Mouse (Mus musculus): ENCODE data around the gene Nuak1. TPM values are rescaled to one million over a fixed set of nuclear protein-coding genes. Genes with fewer than 3 reads are reported as not detected.
A peak's percentile ranks its signal among the peaks of the same experiment; 100 is the strongest.

The Nuak1 gene
- polyA plus RNA-seq, 1 experiment: 4.0 TPM

DNA sequence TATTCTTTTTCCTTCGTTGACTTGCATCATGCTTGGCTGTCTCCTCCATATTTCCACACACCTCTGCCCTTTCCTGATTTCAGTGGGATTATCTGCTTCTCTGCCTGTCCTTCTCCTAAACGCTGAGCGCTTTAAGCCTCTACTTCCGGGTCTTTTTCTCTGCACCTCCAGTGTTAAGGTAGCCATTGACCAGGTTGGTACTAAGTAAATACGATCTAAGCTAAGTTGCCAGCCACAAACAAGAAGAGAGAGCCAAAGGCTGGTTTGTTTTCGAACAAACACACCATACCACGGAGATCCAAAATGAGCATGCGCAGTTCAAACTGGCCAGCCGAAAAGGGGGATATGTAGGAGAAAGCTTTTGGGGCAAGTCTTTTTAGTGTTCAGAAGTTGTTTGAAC is 17.1 kb upstream of the Nuak1 start:
- WGBS: 85% methylated on average over 9 of the region's 9 CpGs
- Histone ChIP-seq H3K27ac (ENCODE audit: control insufficient read depth, insufficient read depth, low read depth, low read length, poor library complexity) (no peak overlapping the region), H3K4me3 (replicated peaks; ENCODE audit: control insufficient read depth, low read depth, low read length) (no peak overlapping the region), H3K4me1 (ENCODE audit: control insufficient read depth, insufficient read depth, low read length) (no peaks in the 10 kb centered on the region)
- TF ChIP-seq CTCF (IDR thresholded peaks at IDR 0.05; ENCODE audit: control insufficient read depth, insufficient read depth, low read length) (no peak), POLR2A (IDR thresholded peaks at IDR 0.05; ENCODE audit: borderline replicate concordance, control insufficient read depth, low read depth, low read length) (no peak)

DNA sequence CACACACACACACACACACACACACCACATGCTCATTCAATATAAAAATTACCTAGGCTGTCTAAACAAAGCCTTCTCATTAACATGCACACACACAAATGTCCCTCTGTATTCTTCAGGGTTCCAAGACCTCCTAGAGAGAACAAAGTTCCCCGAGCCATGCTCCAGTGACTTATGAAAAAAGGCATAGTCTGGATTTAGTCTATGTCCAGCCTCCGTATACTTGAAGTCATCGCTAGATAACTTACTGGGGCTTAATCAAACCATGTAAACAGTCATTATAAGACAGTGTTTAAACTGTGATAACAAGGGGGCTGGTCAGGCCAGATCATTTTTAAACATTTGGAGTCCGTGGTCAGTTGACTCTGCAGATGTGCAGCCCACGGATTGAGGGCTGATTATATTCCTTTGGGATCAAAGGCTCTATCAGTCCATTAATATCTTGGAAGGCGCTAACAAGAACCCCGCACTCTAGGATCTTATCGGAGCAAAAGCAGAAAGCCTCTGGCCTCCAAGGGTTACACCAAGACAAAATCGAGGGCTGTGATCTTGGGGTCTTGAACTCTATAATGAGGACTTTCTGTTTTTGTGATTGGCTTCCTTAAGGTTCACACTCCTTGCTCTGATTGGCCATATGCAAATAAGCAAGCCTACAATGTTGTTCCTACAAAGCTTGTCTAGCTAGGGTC is 16.4 kb upstream of the Nuak1 start:
- TF ChIP-seq POLR2A (IDR thresholded peaks at IDR 0.05; ENCODE audit: borderline replicate concordance, control insufficient read depth, low read depth, low read length): no peak
- TF ChIP-seq CTCF (IDR thresholded peaks at IDR 0.05; ENCODE audit: control insufficient read depth, insufficient read depth, low read length): no peak
- WGBS: 80% methylated on average over 9 of the region's 9 CpGs

DNA sequence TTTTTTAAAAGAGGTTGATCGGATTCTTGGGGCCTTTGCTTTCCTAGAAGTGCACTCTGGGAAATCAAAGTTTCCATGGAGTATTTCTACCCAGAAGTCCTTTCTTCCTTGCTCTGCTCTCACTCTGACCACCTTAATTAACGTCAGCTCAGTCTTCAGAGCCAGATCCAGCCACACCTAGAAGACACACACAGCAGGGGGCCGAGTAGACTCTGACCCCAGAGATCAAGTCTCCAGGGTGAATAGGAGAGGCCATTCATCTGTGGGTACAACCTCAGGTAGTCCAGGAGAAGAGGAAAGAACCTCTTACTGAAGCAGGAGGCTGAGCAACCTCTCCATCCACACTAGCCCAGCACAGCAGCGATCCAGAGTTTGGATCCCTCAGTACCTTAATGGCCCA is 11.5 kb upstream of the Nuak1 start:
- TF ChIP-seq CTCF (IDR thresholded peaks at IDR 0.05; ENCODE audit: control insufficient read depth, insufficient read depth, low read length): no peak
- no peak for TF ChIP-seq POLR2A (IDR thresholded peaks at IDR 0.05; ENCODE audit: borderline replicate concordance, control insufficient read depth, low read depth, low read length)
- Histone ChIP-seq H3K4me1 (ENCODE audit: control insufficient read depth, insufficient read depth, low read length) (no peaks in the 10 kb centered on the region), H3K4me3 (replicated peaks; ENCODE audit: control insufficient read depth, low read depth, low read length) (no peak overlapping the region), H3K27ac (ENCODE audit: control insufficient read depth, insufficient read depth, low read depth, low read length, poor library complexity) (no peak overlapping the region)
- WGBS: 68% methylated on average over 4 of the region's 4 CpGs

More for the DNA sequence above, 16.4 kb upstream of the Nuak1 start:
- Histone ChIP-seq H3K27ac (ENCODE audit: control insufficient read depth, insufficient read depth, low read depth, low read length, poor library complexity) (no peak overlapping the region), H3K4me1 (ENCODE audit: control insufficient read depth, insufficient read depth, low read length) (no peaks in the 10 kb centered on the region), H3K4me3 (replicated peaks; ENCODE audit: control insufficient read depth, low read depth, low read length) (no peak overlapping the region)

DNA sequence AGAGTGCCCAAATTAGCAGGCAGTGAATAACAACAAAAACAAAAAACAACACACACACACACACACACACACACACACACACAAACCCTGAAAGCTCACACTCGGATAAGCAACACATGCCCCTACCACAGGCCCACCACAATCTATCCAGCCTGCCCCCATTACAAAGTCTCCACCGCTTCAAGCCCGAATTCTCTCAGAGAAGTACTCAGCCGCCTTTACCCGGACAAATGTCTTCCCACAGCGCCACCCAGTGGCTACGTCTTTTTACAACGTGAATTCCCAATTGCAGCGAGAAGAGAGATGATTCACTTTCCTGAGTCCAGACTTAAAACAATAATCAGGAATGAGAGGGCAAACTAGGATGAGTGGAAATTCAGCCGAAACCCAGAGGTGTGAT is 10.3 kb upstream of the Nuak1 start:
- Histone ChIP-seq H3K27ac (ENCODE audit: control insufficient read depth, insufficient read depth, low read depth, low read length, poor library complexity) (no peak overlapping the region), H3K4me1 (ENCODE audit: control insufficient read depth, insufficient read depth, low read length) (no peaks in the 10 kb centered on the region), H3K4me3 (replicated peaks; ENCODE audit: control insufficient read depth, low read depth, low read length) (no peak overlapping the region)
- 2% methylated on average over 10 of the region's 10 CpGs for WGBS
- peak; percentile 73 for TF ChIP-seq CTCF (IDR thresholded peaks at IDR 0.05; ENCODE audit: control insufficient read depth, insufficient read depth, low read length)
- TF ChIP-seq POLR2A (IDR thresholded peaks at IDR 0.05; ENCODE audit: borderline replicate concordance, control insufficient read depth, low read depth, low read length): no peak

DNA sequence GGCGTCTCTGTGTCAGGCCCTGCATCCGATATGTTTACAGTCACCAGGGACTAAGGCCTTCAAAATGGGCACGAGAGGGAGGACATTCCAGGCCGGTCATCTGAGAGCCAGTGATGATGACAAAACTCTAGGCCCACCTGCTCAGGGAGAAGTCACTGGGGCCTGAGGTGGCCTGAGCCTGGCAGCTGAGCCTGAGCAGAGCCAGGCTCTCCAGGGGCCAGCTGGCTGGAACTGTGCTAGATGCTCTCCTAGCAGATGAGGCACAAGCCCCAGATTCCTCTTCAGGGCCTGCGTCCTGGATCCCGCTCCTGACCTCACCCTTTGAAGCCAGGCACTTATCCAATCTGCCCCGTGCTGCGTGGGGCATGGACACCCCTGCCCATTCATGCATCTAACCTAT is 9.3 kb upstream of the Nuak1 start:
- Histone ChIP-seq H3K4me3 (replicated peaks; ENCODE audit: control insufficient read depth, low read depth, low read length) (no peak overlapping the region), H3K27ac (ENCODE audit: control insufficient read depth, insufficient read depth, low read depth, low read length, poor library complexity) (no peak overlapping the region), H3K4me1 (ENCODE audit: control insufficient read depth, insufficient read depth, low read length) (no peaks in the 10 kb centered on the region)
- TF ChIP-seq POLR2A (IDR thresholded peaks at IDR 0.05; ENCODE audit: borderline replicate concordance, control insufficient read depth, low read depth, low read length) (no peak), CTCF (IDR thresholded peaks at IDR 0.05; ENCODE audit: control insufficient read depth, insufficient read depth, low read length) (no peak)
- 86% methylated on average over 8 of the region's 8 CpGs for WGBS

DNA sequence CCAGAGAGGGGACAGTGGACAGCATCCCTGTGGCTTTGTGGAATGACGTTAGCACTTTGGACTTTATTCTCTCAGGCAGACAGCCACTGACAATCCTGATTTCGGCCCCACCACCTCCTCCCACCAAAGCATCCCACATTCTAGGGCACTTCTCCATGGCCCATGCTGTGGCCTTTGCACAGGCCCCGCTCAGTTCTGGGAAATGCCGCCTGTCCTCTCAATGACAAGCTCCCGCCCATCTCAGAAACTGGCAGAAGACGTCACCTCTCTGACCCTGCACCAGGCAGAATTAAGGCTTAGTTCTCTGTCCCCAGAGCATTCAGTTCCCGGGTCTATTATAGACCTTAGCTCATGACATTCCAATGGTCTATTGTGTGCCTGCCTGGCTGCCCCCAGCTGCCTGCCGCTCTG is 7.0 kb upstream of the Nuak1 start:
- TF ChIP-seq CTCF (IDR thresholded peaks at IDR 0.05; ENCODE audit: control insufficient read depth, insufficient read depth, low read length) (no peak), POLR2A (IDR thresholded peaks at IDR 0.05; ENCODE audit: borderline replicate concordance, control insufficient read depth, low read depth, low read length) (no peak)
- Histone ChIP-seq H3K27ac (ENCODE audit: control insufficient read depth, insufficient read depth, low read depth, low read length, poor library complexity) (no peak overlapping the region), H3K4me1 (ENCODE audit: control insufficient read depth, insufficient read depth, low read length) (no peaks in the 10 kb centered on the region), H3K4me3 (replicated peaks; ENCODE audit: control insufficient read depth, low read depth, low read length) (no peak overlapping the region)
- WGBS: 75% methylated on average over 8 of the region's 8 CpGs

DNA sequence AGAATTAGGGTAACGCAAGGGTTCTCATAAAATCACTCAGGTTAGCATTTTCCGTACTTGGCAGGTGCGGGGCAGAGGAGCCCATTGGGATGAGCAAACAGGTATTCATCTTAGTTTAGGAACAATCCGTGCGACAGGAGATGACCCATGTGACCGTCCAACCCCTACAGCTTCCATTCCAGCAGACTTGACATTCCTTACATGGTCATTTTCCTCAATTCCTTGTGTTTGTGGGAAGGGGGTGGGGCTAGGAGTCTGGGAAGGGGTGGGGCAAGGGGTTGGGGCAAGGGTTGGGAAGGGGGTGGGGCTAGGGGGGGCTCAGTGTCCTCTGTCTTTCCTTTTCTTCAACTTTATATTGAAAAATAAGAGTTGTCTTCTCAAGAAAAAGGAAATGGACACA is 6.3 kb upstream of the Nuak1 start:
- TF ChIP-seq CTCF (IDR thresholded peaks at IDR 0.05; ENCODE audit: control insufficient read depth, insufficient read depth, low read length): no peak
- TF ChIP-seq POLR2A (IDR thresholded peaks at IDR 0.05; ENCODE audit: borderline replicate concordance, control insufficient read depth, low read depth, low read length): no peak
- Histone ChIP-seq H3K4me1 (ENCODE audit: control insufficient read depth, insufficient read depth, low read length) (no peaks in the 10 kb centered on the region), H3K4me3 (replicated peaks; ENCODE audit: control insufficient read depth, low read depth, low read length) (no peak overlapping the region), H3K27ac (ENCODE audit: control insufficient read depth, insufficient read depth, low read depth, low read length, poor library complexity) (no peak overlapping the region)
- WGBS: 88% methylated on average over 6 of the region's 6 CpGs

DNA sequence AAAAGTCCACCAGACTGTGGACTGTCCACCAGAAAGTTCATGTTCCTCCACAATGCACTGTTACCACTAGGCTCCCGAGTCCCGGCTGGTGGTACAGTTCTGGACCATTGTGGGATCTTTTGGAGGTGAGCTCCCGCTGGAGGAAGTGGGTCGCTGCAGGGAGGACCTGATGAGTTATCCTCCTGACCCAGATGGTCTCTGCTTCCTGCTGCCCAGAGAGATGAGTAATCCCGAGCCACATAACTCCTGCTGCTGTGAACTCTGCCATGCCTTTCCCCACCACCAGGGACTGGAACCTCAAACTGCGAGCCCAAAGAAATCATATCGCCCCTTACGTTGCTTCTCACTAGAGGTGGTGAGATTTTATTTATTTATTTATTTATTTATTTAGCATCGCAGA is 4.0 kb upstream of the Nuak1 start:
- no peak overlapping the region for H3K27ac ChIP-seq (ENCODE audit: control insufficient read depth, insufficient read depth, low read depth, low read length, poor library complexity)
- H3K4me3 ChIP-seq (replicated peaks; ENCODE audit: control insufficient read depth, low read depth, low read length): no peak overlapping the region
- TF ChIP-seq CTCF (IDR thresholded peaks at IDR 0.05; ENCODE audit: control insufficient read depth, insufficient read depth, low read length): no peak
- no peak for TF ChIP-seq POLR2A (IDR thresholded peaks at IDR 0.05; ENCODE audit: borderline replicate concordance, control insufficient read depth, low read depth, low read length)
- H3K4me1 ChIP-seq (ENCODE audit: control insufficient read depth, insufficient read depth, low read length): no peaks in the 10 kb centered on the region
- WGBS: 61% methylated on average over 9 of the region's 9 CpGs

DNA sequence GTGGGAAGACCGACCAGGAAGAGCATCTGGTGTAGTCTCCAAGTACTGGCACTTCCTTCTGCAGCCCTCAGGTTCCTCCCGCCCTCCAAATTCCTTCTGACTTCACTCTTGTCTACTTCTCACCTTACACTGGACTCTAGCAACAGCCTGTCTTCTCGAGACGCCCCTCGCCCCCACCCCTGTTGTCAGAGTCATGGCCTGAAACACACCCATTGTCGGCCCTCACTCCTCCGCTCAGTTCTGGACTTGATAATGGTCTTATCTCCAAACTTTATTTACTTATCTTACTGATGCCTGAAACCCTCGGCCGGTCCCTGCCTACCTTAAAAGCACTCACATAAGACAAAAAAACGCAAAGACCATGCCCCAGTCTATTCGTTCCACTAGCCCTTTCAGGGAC is 1.4 kb upstream of the Nuak1 start:
- WGBS: 56% methylated on average over 11 of the region's 11 CpGs
- no peaks in the 10 kb centered on the region; the same call in 1 of the 2 replicates for H3K4me1 ChIP-seq (ENCODE audit: control insufficient read depth, insufficient read depth, low read length)
- no peak overlapping the region for H3K27ac ChIP-seq (ENCODE audit: control insufficient read depth, insufficient read depth, low read depth, low read length, poor library complexity)
- TF ChIP-seq POLR2A (IDR thresholded peaks at IDR 0.05; ENCODE audit: borderline replicate concordance, control insufficient read depth, low read depth, low read length) (no peak), CTCF (IDR thresholded peaks at IDR 0.05; ENCODE audit: control insufficient read depth, insufficient read depth, low read length) (no peak)
- no peak overlapping the region for H3K4me3 ChIP-seq (replicated peaks; ENCODE audit: control insufficient read depth, low read depth, low read length)
